Mouse (Mus musculus): ENCODE measurements around the gene Alg14. TPM values are rescaled to one million over a fixed set of nuclear protein-coding genes. Genes with fewer than 3 reads are reported as not detected.

Gene Alg14
- total and polyA plus RNA-seq, 2 experiments from 2014 or later: 28.2 to 31.6 TPM

- no peak for DNase-seq
- Histone ChIP-seq H3K4me2 (ENCODE audit: low read depth) (no peak overlapping the region), H3K36me3 (ENCODE audit: insufficient read depth) (no peaks in the 10 kb centered on the region), H3K27ac (ENCODE audit: low read depth, low read length) (no peak overlapping the region), H3K4me1 (ENCODE audit: insufficient read depth) (no peaks in the 10 kb centered on the region), H3K4me3 (ENCODE audit: low read depth, low read length) (no peak overlapping the region), H3K27me3 (ENCODE audit: insufficient read depth, low read length) (no peaks in the 10 kb centered on the region), H3K9ac (no peak overlapping the region), H3K9me3 (ENCODE audit: low read length) (no peaks in the 10 kb centered on the region)
- WGBS: 81% methylated on average over 7 of the region's 7 CpGs
- TF ChIP-seq CTCF (IDR thresholded peaks at IDR 0.05; ENCODE audit: low read depth): no peak
- peak; percentile 34; the same call in 1 of the 2 replicates for ATAC-seq
Observed at GRCm38 (mm10) chr3:121359272-121359671, 67.7 kb downstream of the Alg14 start.

GRCm38 (mm10) chr3:121362002-121362401 is 70.4 kb downstream of the Alg14 start:
- Histone ChIP-seq H3K27ac (ENCODE audit: low read depth, low read length) (no peak overlapping the region), H3K4me1 (ENCODE audit: insufficient read depth) (no peaks in the 10 kb centered on the region), H3K36me3 (ENCODE audit: insufficient read depth) (no peaks in the 10 kb centered on the region), H3K4me3 (ENCODE audit: low read depth, low read length) (no peak overlapping the region), H3K9me3 (ENCODE audit: low read length) (no peaks in the 10 kb centered on the region), H3K4me2 (ENCODE audit: low read depth) (no peak overlapping the region), H3K9ac (no peak overlapping the region), H3K27me3 (ENCODE audit: insufficient read depth, low read length) (no peaks in the 10 kb centered on the region)
- TF ChIP-seq CTCF (IDR thresholded peaks at IDR 0.05; ENCODE audit: low read depth): no peak
- ATAC-seq: no peak
- WGBS: 61% methylated on average over 1 of the region's 1 CpGs
- DNase-seq: no peak

GRCm38 (mm10) chr3:121364388-121364787 is 72.8 kb downstream of the Alg14 start:
- ATAC-seq (no peak), DNase-seq (no peak)
- H3K27ac ChIP-seq (ENCODE audit: low read depth, low read length): no peak overlapping the region
- no peak for TF ChIP-seq CTCF (IDR thresholded peaks at IDR 0.05; ENCODE audit: low read depth)
- no peaks in the 10 kb centered on the region for H3K9me3 ChIP-seq (ENCODE audit: low read length)
- H3K36me3 ChIP-seq (ENCODE audit: insufficient read depth): no peaks in the 10 kb centered on the region
- H3K9ac ChIP-seq: no peak overlapping the region
- WGBS: 76% methylated on average over 4 of the region's 4 CpGs
- H3K27me3 ChIP-seq (ENCODE audit: insufficient read depth, low read length): no peaks in the 10 kb centered on the region
- H3K4me1 ChIP-seq (ENCODE audit: insufficient read depth): no peaks in the 10 kb centered on the region
- H3K4me2 ChIP-seq (ENCODE audit: low read depth): no peak overlapping the region
- H3K4me3 ChIP-seq (ENCODE audit: low read depth, low read length): no peak overlapping the region

- TF ChIP-seq CTCF (IDR thresholded peaks at IDR 0.05; ENCODE audit: low read depth): no peak
- Histone ChIP-seq H3K9ac (no peak overlapping the region), H3K4me2 (ENCODE audit: low read depth) (no peak overlapping the region), H3K4me3 (ENCODE audit: low read depth, low read length) (no peak overlapping the region), H3K4me1 (ENCODE audit: insufficient read depth) (no peaks in the 10 kb centered on the region), H3K27me3 (ENCODE audit: insufficient read depth, low read length) (no peaks in the 10 kb centered on the region), H3K27ac (ENCODE audit: low read depth, low read length) (no peak overlapping the region), H3K9me3 (ENCODE audit: low read length) (no peaks in the 10 kb centered on the region), H3K36me3 (ENCODE audit: insufficient read depth) (no peaks in the 10 kb centered on the region)
- DNase-seq (no peak), ATAC-seq (no peak)
- 72% methylated on average over 8 of the region's 8 CpGs for WGBS
Observed at GRCm38 (mm10) chr3:121365131-121365530, 73.6 kb downstream of the Alg14 start.

- Histone ChIP-seq H3K9me3 (ENCODE audit: low read length) (no peaks in the 10 kb centered on the region), H3K27me3 (ENCODE audit: insufficient read depth, low read length) (no peaks in the 10 kb centered on the region), H3K4me1 (ENCODE audit: insufficient read depth) (no peaks in the 10 kb centered on the region), H3K36me3 (ENCODE audit: insufficient read depth) (no peaks in the 10 kb centered on the region), H3K27ac (ENCODE audit: low read depth, low read length) (no peak overlapping the region), H3K4me2 (ENCODE audit: low read depth) (no peak overlapping the region), H3K4me3 (ENCODE audit: low read depth, low read length) (no peak overlapping the region), H3K9ac (no peak overlapping the region)
- ATAC-seq (no peak), DNase-seq (no peak)
- WGBS: 96% methylated on average over 4 of the region's 4 CpGs
- no peak for TF ChIP-seq CTCF (IDR thresholded peaks at IDR 0.05; ENCODE audit: low read depth)
Observed at GRCm38 (mm10) chr3:121368616-121369015, 77.0 kb downstream of the Alg14 start.

- no peaks in the 10 kb centered on the region for H3K36me3 ChIP-seq (ENCODE audit: insufficient read depth)
- no peaks in the 10 kb centered on the region for H3K27me3 ChIP-seq (ENCODE audit: insufficient read depth, low read length)
- ATAC-seq: no peak
- DNase-seq: no peak
- H3K4me3 ChIP-seq (ENCODE audit: low read depth, low read length): no peak overlapping the region
- no peak overlapping the region for H3K9ac ChIP-seq
- WGBS: 92% methylated on average over 6 of the region's 6 CpGs
- no peaks in the 10 kb centered on the region for H3K9me3 ChIP-seq (ENCODE audit: low read length)
- H3K4me2 ChIP-seq (ENCODE audit: low read depth): no peak overlapping the region
- no peaks in the 10 kb centered on the region for H3K4me1 ChIP-seq (ENCODE audit: insufficient read depth)
- no peak overlapping the region for H3K27ac ChIP-seq (ENCODE audit: low read depth, low read length)
- no peak for TF ChIP-seq CTCF (IDR thresholded peaks at IDR 0.05; ENCODE audit: low read depth)
Observed at GRCm38 (mm10) chr3:121369517-121369916, 77.9 kb downstream of the Alg14 start.

- H3K9me3 ChIP-seq (ENCODE audit: low read length): no peaks in the 10 kb centered on the region
- 87% methylated on average over 13 of the region's 13 CpGs for WGBS
- no peak overlapping the region for H3K4me3 ChIP-seq (ENCODE audit: low read depth, low read length)
- ATAC-seq: no peak
- no peak overlapping the region for H3K4me2 ChIP-seq (ENCODE audit: low read depth)
- 0 out of 2 replicates have a peak overlapping the region, but pooled peaks have one; percentile 21 for H3K27ac ChIP-seq (ENCODE audit: low read depth, low read length)
- no peak for DNase-seq
- TF ChIP-seq CTCF (IDR thresholded peaks at IDR 0.05; ENCODE audit: low read depth): no peak
- H3K36me3 ChIP-seq (ENCODE audit: insufficient read depth): no peaks in the 10 kb centered on the region
- no peaks in the 10 kb centered on the region for H3K27me3 ChIP-seq (ENCODE audit: insufficient read depth, low read length)
- no peak overlapping the region for H3K9ac ChIP-seq
- no peaks in the 10 kb centered on the region for H3K4me1 ChIP-seq (ENCODE audit: insufficient read depth)
Observed at GRCm38 (mm10) chr3:121370301-121370700, 78.7 kb downstream of the Alg14 start.
